Mouse (Mus musculus) embryonic fibroblast, embryonic 13.5 days (primary cell): ENCODE results near the gene Fmnl2.

Source experiments
- CTCF ChIP-seq: IDR thresholded peaks from 2 replicates; pipeline ENCODE4 v1.5.1; 2011; ENCODE audit warnings: mild to moderate bottlenecking, control low read depth, low read length, moderate library complexity, borderline replicate concordance; ENCODE audit not compliant: insufficient read depth
- POLR2A ChIP-seq: IDR thresholded peaks from 2 replicates; pipeline ENCODE4 v1.6.1; 2011; ENCODE audit warnings: low read depth, mild to moderate bottlenecking, control low read depth, low read length, moderate library complexity

DNA sequence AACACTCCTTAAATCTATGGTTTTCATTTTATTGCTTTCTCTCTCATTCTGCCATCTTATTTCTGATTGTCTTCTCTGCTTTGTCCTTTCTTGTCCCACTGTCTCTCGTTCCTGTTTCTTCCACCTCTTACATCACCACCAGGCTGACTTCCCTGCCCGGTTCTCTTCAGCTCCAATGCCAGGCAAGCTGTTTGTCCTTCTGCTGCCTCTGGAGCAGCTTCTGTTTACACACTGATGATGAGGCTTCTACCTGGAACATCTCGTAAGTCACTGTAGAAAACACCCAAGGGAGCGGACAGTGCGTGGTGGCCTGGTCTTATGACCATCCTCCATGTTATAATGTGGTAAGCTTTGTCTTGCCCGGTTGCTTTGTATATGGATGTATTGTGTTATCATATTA lies 198.9 kb downstream of the Fmnl2 start:
- no peak for TF ChIP-seq CTCF
- no peak for TF ChIP-seq POLR2A
